Mouse (Mus musculus): ENCODE results near the gene Lsamp.
"Not testable (repeated sequence)": the region's sequence is repeated elsewhere in the genome, so short reads cannot be mapped to it uniquely, and the experiment has no call there.

The Lsamp gene

DNA sequence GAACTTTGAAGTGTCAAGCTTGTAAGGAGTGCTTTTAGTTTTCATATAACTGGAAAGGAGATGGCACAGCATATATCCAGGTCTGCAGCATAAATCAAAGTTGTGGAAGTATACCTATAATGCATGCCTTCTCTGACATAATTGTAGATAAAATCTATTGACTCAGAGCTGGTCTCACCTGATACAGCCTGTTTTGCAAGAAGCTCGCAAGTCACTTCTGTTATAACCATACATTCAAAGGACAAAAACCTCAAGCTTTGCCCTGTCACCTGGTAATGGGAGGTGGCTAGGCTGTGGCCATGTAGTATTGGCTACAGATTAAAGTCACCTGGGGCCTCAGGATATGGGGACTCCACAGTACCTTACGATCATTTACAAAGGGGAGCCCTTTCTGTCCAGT lies 507.4 kb downstream of the Lsamp start:
- DNase-seq (ENCODE audit: low read depth, low spot score), result no peak

DNA sequence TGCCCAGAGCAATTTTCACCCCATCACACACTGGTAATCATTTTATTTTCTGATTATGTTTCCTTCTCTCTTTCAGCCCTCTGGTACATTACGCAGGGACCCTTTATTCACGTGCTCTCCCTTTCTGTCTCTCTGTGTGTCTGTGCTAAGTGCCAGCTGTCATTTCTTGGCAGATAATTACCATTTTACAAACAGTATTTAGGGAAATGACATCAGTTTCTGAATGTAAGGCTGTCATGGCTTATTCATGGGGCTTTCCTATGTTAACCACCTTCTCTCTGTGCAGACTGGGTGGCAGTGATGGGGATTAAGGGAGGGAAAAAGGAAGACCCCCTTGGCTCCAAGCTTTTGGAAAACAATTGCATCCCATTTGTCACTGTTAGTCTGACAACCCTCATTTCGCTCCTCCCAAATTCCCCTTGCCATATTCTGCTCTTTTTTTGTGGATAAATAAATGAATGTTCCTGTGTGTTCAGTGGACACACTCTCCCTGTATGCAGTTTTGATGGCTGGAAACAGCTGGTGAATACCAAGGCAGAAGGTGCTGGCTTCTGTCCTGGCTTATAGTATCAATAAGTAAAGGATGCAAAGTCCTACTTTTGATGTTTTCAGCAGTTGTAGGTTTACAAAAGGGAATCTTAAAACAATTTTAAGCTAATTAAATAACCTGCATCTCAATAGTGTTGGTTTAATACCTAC lies 520.2 kb downstream of the Lsamp start:
- no peak for DNase-seq (ENCODE audit: low read depth, low spot score)

- no peak for DNase-seq (ENCODE audit: low read depth, low spot score)
These were observed 525.2 kb downstream of the Lsamp start for GRCm38 (mm10) chr16:40509146-40510030.

DNA sequence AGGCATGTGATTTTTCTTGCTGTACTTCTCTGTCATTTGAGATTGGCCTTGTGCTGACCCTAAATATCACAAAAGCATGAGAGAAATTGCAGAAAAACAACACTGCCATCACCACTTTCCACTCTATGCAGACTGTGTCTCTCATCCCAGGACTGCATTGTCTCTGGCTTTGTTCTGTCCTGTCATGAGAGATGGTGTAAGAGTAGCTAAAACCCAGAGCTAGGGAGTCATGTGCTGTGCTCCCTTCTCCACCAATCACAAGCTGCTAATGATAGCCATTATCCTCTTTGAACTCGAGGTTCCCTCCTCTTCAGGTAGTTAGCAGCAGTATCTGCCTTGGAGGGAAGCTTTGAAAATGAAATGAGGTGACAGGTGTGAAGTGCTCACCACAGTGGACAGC lies 552.6 kb downstream of the Lsamp start:
- DNase-seq (ENCODE audit: low read depth, low spot score), result no peak

GRCm38 (mm10) chr16:40549663-40550062 lies 565.5 kb downstream of the Lsamp start:
- DNase-seq (ENCODE audit: low read depth, low spot score), result no peak

DNA sequence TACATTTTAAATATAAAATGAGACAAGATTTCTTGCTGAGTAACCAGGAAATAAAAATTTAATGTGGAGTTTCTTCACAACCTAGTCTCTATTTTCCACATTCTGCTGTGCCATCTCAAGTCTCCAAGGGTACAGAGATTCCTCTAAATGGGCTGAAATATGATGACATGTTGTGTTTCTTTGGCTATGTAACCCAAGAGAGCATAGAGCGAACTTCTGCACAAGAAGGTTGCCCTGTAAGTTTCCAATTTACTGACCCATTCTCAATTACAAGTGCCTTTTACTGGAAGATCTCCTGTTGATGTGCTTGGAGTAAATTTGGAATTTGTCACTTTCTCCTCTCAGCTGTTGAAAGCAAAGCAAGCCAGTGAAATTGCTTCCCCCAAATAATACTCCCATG lies 571.4 kb downstream of the Lsamp start:
- no peak for DNase-seq (ENCODE audit: low read depth, low spot score)

DNA sequence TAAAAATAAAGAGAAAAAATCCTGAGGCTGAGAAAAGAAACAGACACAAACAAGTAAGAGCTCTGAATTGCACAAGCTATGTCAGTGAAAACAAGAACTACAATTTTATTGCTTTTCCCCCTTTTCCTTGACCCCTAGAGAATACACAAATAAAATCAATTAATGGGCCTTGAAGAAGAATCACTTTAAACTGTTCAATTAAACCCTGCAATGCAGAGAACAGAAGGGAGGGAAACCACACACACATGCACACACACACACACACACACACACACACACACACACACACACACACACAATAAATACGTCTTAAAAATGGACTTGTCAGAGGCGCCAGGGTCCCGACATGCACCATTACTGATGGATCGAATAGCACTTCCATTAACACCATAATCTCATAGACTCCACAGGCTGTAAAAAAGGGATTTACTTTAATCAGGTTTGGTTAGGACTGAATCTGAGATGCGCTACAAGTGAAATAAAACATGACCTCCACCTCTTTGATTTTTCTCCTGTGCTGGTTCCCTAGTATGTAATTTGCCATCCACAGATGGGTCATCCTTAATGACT lies 573.6 kb downstream of the Lsamp start:
- DNase-seq (ENCODE audit: low read depth, low spot score), result no peak

GRCm38 (mm10) chr16:40567431-40567941 lies 583.3 kb downstream of the Lsamp start:
- DNase-seq (ENCODE audit: low read depth, low spot score), result no peak

- DNase-seq (ENCODE audit: low read depth, low spot score), result no peak
These were observed 588.1 kb downstream of the Lsamp start for GRCm38 (mm10) chr16:40572085-40572745.

- no peak for DNase-seq (ENCODE audit: low read depth, low spot score)
These were observed 597.9 kb downstream of the Lsamp start for GRCm38 (mm10) chr16:40582076-40582475.

- no peak for DNase-seq (ENCODE audit: low read depth, low spot score)
These were observed 609.0 kb downstream of the Lsamp start for GRCm38 (mm10) chr16:40593161-40593560.

GRCm38 (mm10) chr16:40601431-40602387 lies 617.5 kb downstream of the Lsamp start:
- no peak for DNase-seq (ENCODE audit: low read depth, low spot score)

DNA sequence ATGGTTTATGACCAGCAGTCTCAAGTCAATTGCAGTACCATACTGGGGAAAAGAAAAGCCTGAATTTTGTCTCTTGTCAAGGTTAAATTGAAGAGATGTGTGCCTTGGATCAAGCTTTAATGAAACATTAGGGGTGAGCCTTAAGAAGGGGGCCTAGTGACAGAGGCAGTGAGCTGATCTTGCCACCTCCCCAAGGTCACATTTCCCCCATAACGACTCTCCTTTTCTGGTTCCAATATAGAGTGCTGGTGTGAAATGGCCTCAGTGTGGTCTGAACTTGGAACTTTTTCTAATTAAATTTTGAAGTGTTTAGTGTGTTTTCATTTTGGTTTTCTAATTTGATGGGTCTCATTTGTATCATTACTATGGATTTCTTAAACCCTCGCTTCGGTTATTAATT lies 623.3 kb downstream of the Lsamp start:
- no peak for DNase-seq (ENCODE audit: low read depth, low spot score)

- not testable (repeated sequence) for DNase-seq (ENCODE audit: low read depth, low spot score)
These were observed 632.5 kb downstream of the Lsamp start for GRCm38 (mm10) chr16:40616697-40617096.

DNA sequence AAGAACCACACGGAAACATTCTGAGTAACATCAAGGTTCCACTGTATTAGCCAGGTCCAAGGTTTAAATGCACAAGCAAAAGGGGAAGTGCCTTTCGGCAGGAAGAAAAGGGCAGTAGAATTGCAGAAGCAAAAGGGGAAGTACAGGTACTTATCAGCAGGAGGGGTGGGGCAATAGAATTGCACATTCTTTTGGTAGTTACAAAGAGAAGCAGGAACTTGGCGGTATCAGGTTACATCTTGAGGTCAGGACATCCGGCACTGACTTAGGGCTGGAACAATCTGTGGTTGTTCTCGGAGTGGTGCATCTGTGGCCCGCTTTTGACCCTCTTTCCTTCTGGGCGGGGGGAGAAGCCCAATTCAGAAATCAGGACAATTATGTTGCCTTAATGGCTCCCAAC lies 636.9 kb downstream of the Lsamp start:
- DNase-seq (ENCODE audit: low read depth, low spot score), result not testable (repeated sequence)

- no peak for DNase-seq (ENCODE audit: low read depth, low spot score)
These were observed 643.0 kb downstream of the Lsamp start for GRCm38 (mm10) chr16:40627159-40627558.

- DNase-seq (ENCODE audit: low read depth, low spot score), result no peak
These were observed 655.6 kb downstream of the Lsamp start for GRCm38 (mm10) chr16:40639621-40640371.

- no peak for DNase-seq (ENCODE audit: low read depth, low spot score)
These were observed 668.6 kb downstream of the Lsamp start for GRCm38 (mm10) chr16:40652800-40653199.

GRCm38 (mm10) chr16:40653508-40653907 lies 669.3 kb downstream of the Lsamp start:
- no peak for DNase-seq (ENCODE audit: low read depth, low spot score)

- DNase-seq (ENCODE audit: low read depth, low spot score), result no peak
These were observed 672.2 kb downstream of the Lsamp start for GRCm38 (mm10) chr16:40656347-40656746.
